Mouse (Mus musculus) embryonic fibroblast, embryonic 13.5 days (primary cell): Measurements from ENCODE around the gene Cd207. TPM values are rescaled to one million over a fixed set of nuclear protein-coding genes. Genes with fewer than 3 reads are reported as not detected.

ENCODE experiments used
- H3K27ac ChIP-seq: 2 replicates; pipeline ENCODE4 v1.5.1; 2012; ENCODE audit warnings: low read length, control low read depth, inconsistent platforms; ENCODE audit not compliant: insufficient read depth
- H3K4me1 ChIP-seq: 2 replicates; pipeline ENCODE4 v1.6.1; 2011; ENCODE audit warnings: low read length; ENCODE audit not compliant: control insufficient read depth, insufficient read depth
- H3K4me3 ChIP-seq: 2 replicates; pipeline ENCODE4 v1.5.1; 2011; ENCODE audit warnings: mild to moderate bottlenecking, control low read depth, low read length; ENCODE audit not compliant: insufficient read depth
- CTCF ChIP-seq: IDR thresholded peaks from 2 replicates; pipeline ENCODE4 v1.5.1; 2011; ENCODE audit warnings: mild to moderate bottlenecking, control low read depth, low read length, moderate library complexity, borderline replicate concordance; ENCODE audit not compliant: insufficient read depth
- POLR2A ChIP-seq: IDR thresholded peaks from 2 replicates; pipeline ENCODE4 v1.6.1; 2011; ENCODE audit warnings: low read depth, mild to moderate bottlenecking, control low read depth, low read length, moderate library complexity
- polyA plus RNA-seq: library from polyadenylated mRNA; stranded (reverse); fragments of >200 nt; gene quantifications from 2 replicates; pipeline ENCODE4 v1.2.4, GENCODE M21; 2011; ENCODE audit warnings: low read depth; ENCODE audit not compliant: missing spikeins, insufficient read length

The Cd207 gene
- polyA plus RNA-seq, 1 experiment = not detected

GRCm38 (mm10) chr6:83711067-83711675 is 33.5 kb upstream of the Cd207 start, which contains the start of gene Vax2:
TSS of gene Vax2 (plus strand) at chr6:83711264.
- Histone ChIP-seq H3K27ac (no peak within 1 kb of the TSS), H3K4me1 (no peaks in the 10 kb centered on the region), H3K4me3 (peak within 1 kb of the TSS; percentile 45)
- TF ChIP-seq POLR2A (peak; percentile 38; the same call in 1 of the 2 replicates), CTCF (no peak)

- TF ChIP-seq CTCF (no peak), POLR2A (no peak)
- no peak overlapping the region for H3K27ac ChIP-seq
- H3K4me1 ChIP-seq = no peaks in the 10 kb centered on the region
- H3K4me3 ChIP-seq = peak overlapping the region; percentile 42
These were observed 32.9 kb upstream of the Cd207 start for GRCm38 (mm10) chr6:83710361-83711066.

GRCm38 (mm10) chr6:83707738-83708510 is 30.3 kb upstream of the Cd207 start:
- Histone ChIP-seq H3K4me1 (no peaks in the 10 kb centered on the region), H3K4me3 (no peak overlapping the region)

GRCm38 (mm10) chr6:83704701-83705100 is 27.0 kb upstream of the Cd207 start:
- Histone ChIP-seq H3K4me1 (no peaks in the 10 kb centered on the region), H3K27ac (no peak overlapping the region), H3K4me3 (no peak overlapping the region)
- TF ChIP-seq POLR2A = no peak
- TF ChIP-seq CTCF = no peak

More at GRCm38 (mm10) chr6:83707738-83708510, 30.3 kb upstream of the Cd207 start:
- no peak for TF ChIP-seq CTCF
- no peak for TF ChIP-seq POLR2A
- no peak overlapping the region for H3K27ac ChIP-seq

- Histone ChIP-seq H3K27ac (no peak overlapping the region), H3K4me1 (no peaks in the 10 kb centered on the region), H3K4me3 (no peak overlapping the region)
- TF ChIP-seq CTCF (no peak), POLR2A (no peak)
These were observed 26.6 kb upstream of the Cd207 start for GRCm38 (mm10) chr6:83704294-83704693.

DNA sequence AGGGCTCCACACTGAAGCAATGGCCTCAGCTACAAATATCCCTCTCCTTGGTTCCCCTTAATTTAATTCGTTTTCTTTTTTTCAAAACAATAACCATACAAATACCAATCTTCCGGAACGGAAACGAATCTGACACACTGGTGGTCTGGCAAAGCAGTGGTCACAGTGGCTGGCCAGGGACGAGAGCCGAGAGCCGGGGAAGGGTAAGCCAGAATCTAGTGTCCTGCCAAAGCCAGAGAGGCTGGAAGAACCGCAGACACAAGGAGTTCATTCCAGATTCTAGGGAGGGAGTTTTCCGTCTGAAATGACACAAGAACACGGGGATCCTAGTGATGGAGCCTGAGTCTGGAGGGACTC is 26.0 kb upstream of the Cd207 start:
- H3K4me1 ChIP-seq = no peaks in the 10 kb centered on the region
- no peak overlapping the region for H3K27ac ChIP-seq
- TF ChIP-seq POLR2A (no peak), CTCF (no peak)
- H3K4me3 ChIP-seq = no peak overlapping the region

- TF ChIP-seq CTCF = no peak
- TF ChIP-seq POLR2A = no peak
- no peaks in the 10 kb centered on the region for H3K4me1 ChIP-seq
- H3K27ac ChIP-seq = no peak overlapping the region
- no peak overlapping the region for H3K4me3 ChIP-seq
These were observed 25.5 kb upstream of the Cd207 start for GRCm38 (mm10) chr6:83703000-83703721.

GRCm38 (mm10) chr6:83702146-83702999 is 24.7 kb upstream of the Cd207 start:
- H3K27ac ChIP-seq = no peak overlapping the region
- no peak overlapping the region for H3K4me3 ChIP-seq
- TF ChIP-seq CTCF (no peak), POLR2A (no peak)
- no peaks in the 10 kb centered on the region for H3K4me1 ChIP-seq

GRCm38 (mm10) chr6:83701001-83701400 is 23.3 kb upstream of the Cd207 start:
- Histone ChIP-seq H3K4me3 (no peak overlapping the region), H3K4me1 (no peaks in the 10 kb centered on the region), H3K27ac (no peak overlapping the region)
- TF ChIP-seq CTCF (no peak), POLR2A (no peak)
